Mouse (Mus musculus) forebrain, embryonic 13.5 days (tissue): ENCODE measurements around the gene Dok5. TPM values are rescaled to one million over a fixed set of nuclear protein-coding genes. Genes with fewer than 3 reads are reported as not detected.
A peak's percentile ranks its signal among the peaks of the same experiment; 100 is the strongest.

Source experiments
- ATAC-seq: fragments of 200-750 bp; cut with Nextera tagmentation; 2 replicates; pipeline ENCODE4 v1.8.0; 2017
- H3K27ac ChIP-seq: fragments of 300-500 bp; sonication (generic); 2 replicates; pipeline ENCODE4 v1.5.1; 2015; ENCODE audit warnings: inconsistent platforms, mild to moderate bottlenecking, moderate library complexity
- H3K27me3 ChIP-seq: fragments of 300-500 bp; sonication (generic); 2 replicates; pipeline ENCODE4 v1.6.1; 2015; ENCODE audit warnings: mild to moderate bottlenecking, inconsistent platforms
- H3K36me3 ChIP-seq: fragments of 300-500 bp; sonication (generic); 2 replicates; pipeline ENCODE4 v1.6.1; 2015; ENCODE audit warnings: mild to moderate bottlenecking, inconsistent platforms; ENCODE audit not compliant: poor library complexity, severe bottlenecking
- H3K4me1 ChIP-seq: fragments of 300-500 bp; sonication (generic); 2 replicates; pipeline ENCODE4 v1.6.1; 2015; ENCODE audit warnings: inconsistent platforms
- H3K4me2 ChIP-seq: fragments of 300-500 bp; sonication (generic); 2 replicates; pipeline ENCODE4 v1.6.1; 2015; ENCODE audit warnings: inconsistent platforms, mild to moderate bottlenecking, moderate library complexity
- H3K4me3 ChIP-seq: fragments of 300-500 bp; sonication (generic); 2 replicates; pipeline ENCODE4 v1.5.1; 2015; ENCODE audit warnings: mild to moderate bottlenecking, inconsistent platforms
- H3K9ac ChIP-seq: fragments of 300-500 bp; sonication (generic); 2 replicates; pipeline ENCODE4 v1.6.1; 2015; ENCODE audit warnings: mild to moderate bottlenecking, inconsistent platforms
- H3K9me3 ChIP-seq: fragments of 300-500 bp; sonication (generic); replicated peaks from 2 replicates; pipeline ENCODE4 v1.6.1; 2016; ENCODE audit warnings: inconsistent platforms
- WGBS: fragments of 180-500 bp; shearing (Covaris S2); methylation state at CpG from one replicate; pipeline ENCODE4 v1.1.7; 2015; 5-methylcytosine and 5-hydroxymethylcytosine counted together
- polyA plus RNA-seq: library from polyadenylated mRNA; unstranded; fragments of >200 nt; fragmentation: Nextera tagmentation; extraction: Ambion mirVana; gene quantifications from 2 replicates; pipeline ENCODE4 v1.2.1, GENCODE M21; 2015

Gene Dok5
- polyA plus RNA-seq, 1 experiment from 2014 or later: 30.5 TPM

- no peaks in the 10 kb centered on the region for H3K9me3 ChIP-seq
- H3K9ac ChIP-seq: no peak overlapping the region
- WGBS: 9% methylated on average over 10 of the region's 10 CpGs
- H3K4me1 ChIP-seq: peaks cover 38% of the 10 kb centered on the region
- H3K4me2 ChIP-seq: peak overlapping the region; percentile 17; the same call in 1 of the 2 replicates
- H3K36me3 ChIP-seq: no peaks in the 10 kb centered on the region
- H3K27me3 ChIP-seq: no peaks in the 10 kb centered on the region
- ATAC-seq: peak; percentile 52; the same call in 1 of the 2 replicates
- peak overlapping the region; percentile 57; the same call in 1 of the 2 replicates for H3K27ac ChIP-seq
- no peak overlapping the region for H3K4me3 ChIP-seq
Measured at GRCm38 (mm10) chr2:170808259-170808789, 76.7 kb downstream of the Dok5 start.

- H3K9me3 ChIP-seq: no peaks in the 10 kb centered on the region
- 0 out of 2 replicates have a peak overlapping the region, but pooled peaks have one; percentile 2 for H3K27ac ChIP-seq
- no peak overlapping the region for H3K9ac ChIP-seq
- WGBS: 76% methylated on average over 9 of the region's 9 CpGs
- peaks cover 33% of the 10 kb centered on the region for H3K4me1 ChIP-seq
- H3K4me2 ChIP-seq: no peak overlapping the region
- no peak overlapping the region for H3K4me3 ChIP-seq
- no peaks in the 10 kb centered on the region for H3K36me3 ChIP-seq
- no peak; the same call in 1 of the 2 replicates for ATAC-seq
- no peaks in the 10 kb centered on the region for H3K27me3 ChIP-seq
Measured at GRCm38 (mm10) chr2:170811356-170811755, 79.7 kb downstream of the Dok5 start.

- peaks cover 4% of the 10 kb centered on the region; the same call in 1 of the 2 replicates for H3K4me1 ChIP-seq
- H3K27ac ChIP-seq: no peak overlapping the region
- H3K9ac ChIP-seq: no peak overlapping the region
- H3K36me3 ChIP-seq: peaks cover 8% of the 10 kb centered on the region; the same call in 1 of the 2 replicates
- no peak overlapping the region for H3K4me2 ChIP-seq
- no peak overlapping the region for H3K4me3 ChIP-seq
- H3K9me3 ChIP-seq: peaks cover 8% of the 10 kb centered on the region
- WGBS: 80% methylated on average over 8 of the region's 8 CpGs
- no peak for ATAC-seq
- H3K27me3 ChIP-seq: no peaks in the 10 kb centered on the region
Measured at GRCm38 (mm10) chr2:170816302-170816701, 84.7 kb downstream of the Dok5 start.

DNA sequence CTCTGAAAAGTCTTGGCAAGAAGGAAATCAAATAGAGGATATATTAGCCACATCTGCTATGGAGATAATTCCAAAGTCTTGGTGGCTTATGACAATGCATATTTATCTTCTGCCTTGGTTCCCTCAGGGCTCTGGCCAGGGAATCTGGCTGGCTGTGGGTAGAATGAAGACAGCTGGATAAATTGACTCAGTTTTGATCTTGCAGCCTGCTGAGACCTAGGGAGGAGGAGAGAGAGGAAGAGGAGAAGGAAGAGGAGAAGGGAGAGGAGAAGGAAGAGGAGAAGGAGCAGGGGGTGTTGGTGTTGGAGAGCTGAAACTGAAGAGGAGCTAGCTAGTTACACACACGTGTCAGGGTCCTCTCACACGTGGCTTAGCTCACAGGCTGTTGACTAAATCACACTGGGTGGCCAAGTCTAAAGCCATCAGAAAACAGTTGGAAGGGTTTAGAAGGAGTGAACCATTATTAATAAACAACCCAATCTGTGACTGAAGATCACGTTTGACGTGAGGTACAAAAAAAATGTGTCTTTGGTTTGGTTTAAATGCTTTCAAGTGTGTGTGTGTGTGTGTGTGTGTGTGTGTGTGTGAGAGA lies 85.6 kb downstream of the Dok5 start:
- Histone ChIP-seq H3K27me3 (no peaks in the 10 kb centered on the region), H3K4me2 (no peak overlapping the region), H3K4me3 (no peak overlapping the region), H3K9ac (no peak overlapping the region), H3K27ac (no peak overlapping the region), H3K4me1 (no peaks in the 10 kb centered on the region), H3K36me3 (peaks cover 8% of the 10 kb centered on the region; the same call in 1 of the 2 replicates), H3K9me3 (peaks cover 8% of the 10 kb centered on the region)
- ATAC-seq: no peak
- whole genome bisulfite sequencing: 79% methylated on average over 4 of the region's 4 CpGs

- no peak for ATAC-seq
- Histone ChIP-seq H3K27ac (no peak overlapping the region), H3K27me3 (no peaks in the 10 kb centered on the region), H3K36me3 (peaks cover 3% of the 10 kb centered on the region; the same call in 1 of the 2 replicates), H3K4me3 (no peak overlapping the region), H3K4me2 (no peak overlapping the region), H3K4me1 (peaks cover 10% of the 10 kb centered on the region; the same call in 1 of the 2 replicates), H3K9me3 (no peaks in the 10 kb centered on the region), H3K9ac (no peak overlapping the region)
- WGBS: 76% methylated on average over 17 of the region's 17 CpGs
Measured at GRCm38 (mm10) chr2:170826821-170827441, 95.3 kb downstream of the Dok5 start.

DNA sequence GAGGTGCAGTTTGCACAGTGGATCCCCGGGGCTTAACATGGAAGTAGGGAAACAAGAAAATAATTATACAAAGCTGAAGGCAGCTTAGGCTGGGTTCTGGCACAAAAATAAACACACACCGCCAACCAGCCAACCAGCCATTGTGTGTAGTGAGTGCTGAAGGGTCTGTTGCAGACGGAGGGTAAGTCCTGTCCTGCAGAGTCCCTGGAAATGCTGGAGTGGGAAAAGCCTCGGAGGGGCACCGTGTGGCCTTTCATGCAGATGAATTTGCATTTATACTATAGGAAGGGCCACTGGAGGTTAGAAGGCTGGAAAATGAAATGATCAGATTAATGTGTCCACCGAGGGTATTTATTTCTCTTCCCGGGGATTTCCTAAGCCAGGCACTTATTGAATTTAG lies 97.2 kb downstream of the Dok5 start:
- Histone ChIP-seq H3K4me3 (no peak overlapping the region), H3K9ac (no peak overlapping the region), H3K4me2 (no peak overlapping the region), H3K4me1 (peaks cover 17% of the 10 kb centered on the region; the same call in 1 of the 2 replicates), H3K36me3 (peaks cover 3% of the 10 kb centered on the region; the same call in 1 of the 2 replicates), H3K27ac (no peak overlapping the region), H3K9me3 (no peaks in the 10 kb centered on the region), H3K27me3 (no peaks in the 10 kb centered on the region)
- ATAC-seq: peak; percentile 66; the same call in 1 of the 2 replicates
- 50% methylated on average over 7 of the region's 7 CpGs for WGBS

- Histone ChIP-seq H3K36me3 (no peaks in the 10 kb centered on the region), H3K4me3 (no peak overlapping the region), H3K9me3 (no peaks in the 10 kb centered on the region), H3K4me2 (no peak overlapping the region), H3K27ac (no peak overlapping the region), H3K4me1 (peaks cover 17% of the 10 kb centered on the region; the same call in 1 of the 2 replicates), H3K9ac (no peak overlapping the region), H3K27me3 (no peaks in the 10 kb centered on the region)
- peak; percentile 57; the same call in 1 of the 2 replicates for ATAC-seq
- 87% methylated on average over 6 of the region's 6 CpGs for WGBS
Measured at GRCm38 (mm10) chr2:170829191-170829611, 97.6 kb downstream of the Dok5 start.

DNA sequence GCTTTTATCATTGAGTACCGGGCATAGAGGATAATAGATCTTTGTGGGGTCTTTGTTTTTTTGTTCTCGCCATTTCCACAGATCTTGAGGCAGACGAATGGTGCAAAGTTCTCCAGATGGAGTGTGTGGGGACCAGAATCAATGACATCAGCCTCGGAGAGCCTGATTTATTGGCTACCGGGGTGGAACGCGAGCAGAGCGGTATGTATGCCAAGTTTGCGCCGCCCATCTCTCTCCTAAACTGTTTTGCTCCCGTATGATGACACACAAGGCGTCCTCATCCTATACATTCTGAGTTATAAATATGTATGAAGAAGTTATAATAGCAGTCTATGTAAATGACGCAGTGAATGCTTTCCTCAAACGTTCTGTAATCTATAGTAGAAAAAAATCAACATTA lies 98.4 kb downstream of the Dok5 start:
- Histone ChIP-seq H3K27ac (no peak overlapping the region), H3K27me3 (no peaks in the 10 kb centered on the region), H3K9me3 (no peaks in the 10 kb centered on the region), H3K9ac (no peak overlapping the region), H3K4me3 (no peak overlapping the region), H3K36me3 (no peaks in the 10 kb centered on the region), H3K4me1 (peaks cover 17% of the 10 kb centered on the region; the same call in 1 of the 2 replicates), H3K4me2 (no peak overlapping the region)
- no peak; the same call in 1 of the 2 replicates for ATAC-seq
- WGBS: 84% methylated on average over 14 of the region's 14 CpGs

DNA sequence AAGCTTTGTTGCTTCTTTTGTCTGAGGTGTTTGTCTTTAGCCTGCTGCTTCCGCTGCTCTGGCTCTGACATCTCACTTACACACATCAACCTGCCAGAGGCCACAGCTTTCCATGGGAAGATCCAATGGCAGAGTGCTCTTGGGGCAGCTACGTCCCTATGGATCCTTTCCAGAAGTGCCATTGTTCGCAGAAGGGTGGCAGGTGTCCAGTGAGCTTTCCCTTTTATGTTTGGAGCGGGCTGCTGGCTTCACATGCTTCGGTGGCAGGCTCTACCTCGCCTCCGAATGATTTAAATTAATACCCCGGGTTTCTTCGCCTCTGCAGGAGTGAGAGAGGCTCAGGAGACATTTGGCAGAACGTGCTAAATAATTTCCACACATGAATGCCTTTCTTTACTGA lies 105.3 kb downstream of the Dok5 start:
- Histone ChIP-seq H3K9me3 (no peaks in the 10 kb centered on the region), H3K4me3 (no peak overlapping the region), H3K27ac (peak overlapping the region; percentile 83), H3K9ac (no peak overlapping the region), H3K4me1 (peaks cover 40% of the 10 kb centered on the region), H3K27me3 (0 out of 2 replicates have a peak, but pooled peaks cover 3% of the 10 kb centered on the region), H3K36me3 (no peaks in the 10 kb centered on the region), H3K4me2 (peak overlapping the region; percentile 3; the same call in 1 of the 2 replicates)
- peak; percentile 75 for ATAC-seq
- 15% methylated on average over 10 of the region's 10 CpGs for WGBS

- 33% methylated on average over 11 of the region's 11 CpGs for WGBS
- H3K9ac ChIP-seq: no peak overlapping the region
- no peaks in the 10 kb centered on the region for H3K9me3 ChIP-seq
- no peak overlapping the region for H3K4me3 ChIP-seq
- H3K36me3 ChIP-seq: no peaks in the 10 kb centered on the region
- H3K27me3 ChIP-seq: 0 out of 2 replicates have a peak, but pooled peaks cover 3% of the 10 kb centered on the region
- H3K4me2 ChIP-seq: no peak overlapping the region
- peaks cover 40% of the 10 kb centered on the region for H3K4me1 ChIP-seq
- ATAC-seq: peak; percentile 31
- peak overlapping the region; percentile 83 for H3K27ac ChIP-seq
Measured at GRCm38 (mm10) chr2:170837363-170837762, 105.8 kb downstream of the Dok5 start.

DNA sequence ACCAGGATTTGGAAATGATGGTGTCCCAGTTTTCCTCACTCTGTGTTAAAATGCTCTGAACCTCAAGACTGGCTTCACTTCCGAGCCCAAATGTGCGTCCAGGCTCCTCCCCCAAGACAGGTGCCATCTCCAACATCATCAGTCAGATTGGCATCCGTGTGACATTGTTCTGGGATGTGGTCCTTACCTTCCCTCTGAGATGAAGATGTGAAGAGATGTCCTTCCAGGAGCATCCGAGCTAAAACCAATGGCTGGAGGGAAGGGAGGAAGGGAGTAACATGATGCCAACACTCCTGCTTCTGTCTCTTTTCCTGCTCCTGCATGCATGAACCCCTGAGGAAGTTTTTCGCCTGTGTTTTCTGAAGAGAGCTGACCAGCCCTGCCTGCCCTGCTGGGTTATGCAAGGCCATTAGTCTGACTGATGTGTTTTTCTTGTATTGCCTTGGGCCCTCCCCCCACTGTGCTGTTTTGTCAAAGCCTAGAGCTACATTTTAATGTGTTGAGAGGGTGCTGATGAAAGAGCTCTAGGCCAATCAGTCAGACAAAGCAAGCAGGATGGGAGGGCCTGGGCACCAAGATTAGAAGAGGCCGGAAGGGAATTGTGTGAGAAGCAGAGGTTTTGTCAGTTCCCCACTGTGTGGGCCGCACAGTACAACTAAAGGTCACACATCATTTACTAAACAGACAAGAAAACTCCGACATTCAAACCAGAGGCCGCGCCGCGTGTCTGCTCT lies 106.4 kb downstream of the Dok5 start:
- no peaks in the 10 kb centered on the region for H3K9me3 ChIP-seq
- 16% methylated on average over 12 of the region's 12 CpGs for WGBS
- H3K4me1 ChIP-seq: peaks cover 38% of the 10 kb centered on the region
- H3K9ac ChIP-seq: no peak overlapping the region
- 0 out of 2 replicates have a peak, but pooled peaks cover 3% of the 10 kb centered on the region for H3K27me3 ChIP-seq
- peak; percentile 81 for ATAC-seq
- H3K4me2 ChIP-seq: 0 out of 2 replicates have a peak overlapping the region, but pooled peaks have one; percentile 4
- no peak overlapping the region for H3K4me3 ChIP-seq
- peak overlapping the region; percentile 83 for H3K27ac ChIP-seq
- H3K36me3 ChIP-seq: no peaks in the 10 kb centered on the region
